Mouse (Mus musculus) forebrain, embryonic 11.5 days (tissue): ENCODE data around the gene Lrrc51. TPM values are rescaled to one million over a fixed set of nuclear protein-coding genes. Genes with fewer than 3 reads are reported as not detected.
A peak's percentile ranks its signal among the peaks of the same experiment; 100 is the strongest.
"Not testable (repeated sequence)": the region's sequence is repeated elsewhere in the genome, so short reads cannot be mapped to it uniquely, and the experiment has no call there.

Experiments
- ATAC-seq: fragments of 200-750 bp; cut with Nextera tagmentation; replicated peaks from 2 replicates; pipeline ENCODE4 v1.8.0; 2017; ENCODE audit warnings: moderate TSS enrichment; ENCODE audit not compliant: low FRiP score
- DNase-seq: peaks from one replicate; pipeline ENCODE4 v3.0.0-alpha.2; 2017; ENCODE audit warnings: low spot score
- H3K27ac ChIP-seq: fragments of 300-500 bp; sonication (generic); 2 replicates; pipeline ENCODE4 v1.5.1; 2014; ENCODE audit warnings: low read depth, low read length
- H3K27me3 ChIP-seq: fragments of 300-500 bp; sonication (generic); 2 replicates; pipeline ENCODE4 v1.6.1; 2014; ENCODE audit warnings: mild to moderate bottlenecking, low read length, mixed read lengths; ENCODE audit not compliant: control insufficient read depth, insufficient read depth
- H3K36me3 ChIP-seq: fragments of 300-500 bp; sonication (generic); 2 replicates; pipeline ENCODE4 v1.6.1; 2014; ENCODE audit warnings: mild to moderate bottlenecking, low read length, moderate library complexity, mixed read lengths; ENCODE audit not compliant: control insufficient read depth, insufficient read depth
- H3K4me1 ChIP-seq: fragments of 300-500 bp; sonication (generic); replicated peaks from 2 replicates; pipeline ENCODE4 v1.6.1; 2014; ENCODE audit warnings: low read length, mixed read lengths; ENCODE audit not compliant: control insufficient read depth, insufficient read depth
- H3K4me2 ChIP-seq: fragments of 300-500 bp; sonication (generic); 2 replicates; pipeline ENCODE4 v1.6.1; 2014; ENCODE audit warnings: low read depth, mild to moderate bottlenecking, low read length, moderate library complexity, mixed read lengths; ENCODE audit not compliant: severe bottlenecking
- H3K4me3 ChIP-seq: fragments of 300-500 bp; sonication (generic); 2 replicates; pipeline ENCODE4 v1.5.1; 2014; ENCODE audit warnings: low read depth, low read length
- H3K9ac ChIP-seq: fragments of 300-500 bp; sonication (generic); 2 replicates; pipeline ENCODE4 v1.6.1; 2014; ENCODE audit warnings: low read length
- H3K9me3 ChIP-seq: fragments of 300-500 bp; sonication (generic); 2 replicates; pipeline ENCODE4 v1.6.1; 2016; ENCODE audit warnings: low read length, mixed read lengths; ENCODE audit not compliant: control insufficient read depth
- WGBS: fragments of 180-500 bp; shearing (Covaris S2); extraction: QIAGEN DNeasy Blood & Tissue Kit; methylation state at CpG from one replicate; pipeline ENCODE4 v1.1.7; 2014; 5-methylcytosine and 5-hydroxymethylcytosine counted together
- polyA plus RNA-seq: library from polyadenylated mRNA; unstranded; fragments of >200 nt; fragmentation: Nextera tagmentation; extraction: Ambion mirVana; gene quantifications from 2 replicates; pipeline ENCODE4 v1.2.1, GENCODE M21; 2014

The Lrrc51 gene
- polyA plus RNA-seq, 1 experiment from 2014 or later, result 8.3 TPM

GRCm38 (mm10) chr7:101935957-101936356, 2.3 kb upstream of the Lrrc51 start:
- ATAC-seq (no peak), DNase-seq (no peak)
- 94% methylated on average over 4 of the region's 4 CpGs for WGBS
- Histone ChIP-seq H3K27ac (no peak overlapping the region), H3K36me3 (no peaks in the 10 kb centered on the region), H3K4me3 (no peak overlapping the region), H3K27me3 (no peaks in the 10 kb centered on the region), H3K9ac (no peak overlapping the region), H3K4me2 (no peak overlapping the region), H3K9me3 (no peaks in the 10 kb centered on the region), H3K4me1 (no peaks in the 10 kb centered on the region; the same call in 1 of the 2 replicates)

- peak overlapping the region; percentile 67 for H3K4me2 ChIP-seq
- WGBS, result 7% methylated on average over 15 of the region's 15 CpGs
- no peak overlapping the region for H3K27ac ChIP-seq
- ATAC-seq, result peak; percentile 53
- peak overlapping the region; percentile 72 for H3K9ac ChIP-seq
- no peaks in the 10 kb centered on the region; the same call in 1 of the 2 replicates for H3K4me1 ChIP-seq
- no peaks in the 10 kb centered on the region for H3K27me3 ChIP-seq
- H3K4me3 ChIP-seq, result peak overlapping the region; percentile 69
- H3K36me3 ChIP-seq, result no peaks in the 10 kb centered on the region
- DNase-seq, result no peak
- H3K9me3 ChIP-seq, result no peaks in the 10 kb centered on the region
These were observed 395 bp downstream of the Lrrc51 start for GRCm38 (mm10) chr7:101933300-101933699.

GRCm38 (mm10) chr7:101932551-101932950, 1.1 kb downstream of the Lrrc51 start:
- Histone ChIP-seq H3K9ac (no peak overlapping the region), H3K4me3 (no peak overlapping the region), H3K36me3 (no peaks in the 10 kb centered on the region), H3K27me3 (no peaks in the 10 kb centered on the region), H3K27ac (no peak overlapping the region), H3K9me3 (no peaks in the 10 kb centered on the region), H3K4me1 (no peaks in the 10 kb centered on the region; the same call in 1 of the 2 replicates), H3K4me2 (peak overlapping the region; percentile 67; the same call in 1 of the 2 replicates)
- no peak for DNase-seq
- ATAC-seq, result no peak
- WGBS, result 93% methylated on average over 1 of the region's 1 CpGs

GRCm38 (mm10) chr7:101928093-101928492, 5.6 kb downstream of the Lrrc51 start:
- Histone ChIP-seq H3K4me1 (no peaks in the 10 kb centered on the region), H3K36me3 (no peaks in the 10 kb centered on the region), H3K9ac (no peak overlapping the region), H3K9me3 (no peaks in the 10 kb centered on the region), H3K4me2 (no peak overlapping the region), H3K27me3 (no peaks in the 10 kb centered on the region), H3K4me3 (no peak overlapping the region), H3K27ac (no peak overlapping the region)
- no peak for ATAC-seq
- DNase-seq, result no peak
- 91% methylated on average over 3 of the region's 3 CpGs for WGBS

GRCm38 (mm10) chr7:101925892-101926291, 7.8 kb downstream of the Lrrc51 start:
- not testable (repeated sequence) for ATAC-seq, H3K27ac ChIP-seq

GRCm38 (mm10) chr7:101918071-101918470, 15.6 kb downstream of the Lrrc51 start:
- Histone ChIP-seq H3K27ac (no peak overlapping the region), H3K9me3 (no peaks in the 10 kb centered on the region), H3K4me2 (no peak overlapping the region), H3K9ac (no peak overlapping the region), H3K27me3 (no peaks in the 10 kb centered on the region), H3K4me1 (no peaks in the 10 kb centered on the region), H3K4me3 (no peak overlapping the region), H3K36me3 (no peaks in the 10 kb centered on the region)
- peak; percentile 75 for ATAC-seq
- DNase-seq, result peak; percentile 79
- WGBS, result 12% methylated on average over 1 of the region's 1 CpGs

More at GRCm38 (mm10) chr7:101925892-101926291, 7.8 kb downstream of the Lrrc51 start:
- not testable (repeated sequence) for H3K9me3 ChIP-seq, H3K4me1 ChIP-seq, H3K4me2 ChIP-seq, H3K36me3 ChIP-seq, H3K27me3 ChIP-seq, H3K4me3 ChIP-seq, H3K9ac ChIP-seq, DNase-seq

- no peak for DNase-seq
- 58% methylated on average over 3 of the region's 3 CpGs for WGBS
- Histone ChIP-seq H3K27ac (no peak overlapping the region), H3K9me3 (no peaks in the 10 kb centered on the region), H3K4me1 (peaks cover under 1% of the 10 kb centered on the region), H3K36me3 (no peaks in the 10 kb centered on the region; the same call in 1 of the 2 replicates), H3K27me3 (no peaks in the 10 kb centered on the region), H3K4me3 (no peak overlapping the region), H3K4me2 (no peak overlapping the region), H3K9ac (no peak overlapping the region)
- no peak for ATAC-seq
These were observed 21.7 kb downstream of the Lrrc51 start for GRCm38 (mm10) chr7:101911982-101912381.

GRCm38 (mm10) chr7:101910138-101910537, 23.6 kb downstream of the Lrrc51 start:
- no peaks in the 10 kb centered on the region for H3K9me3 ChIP-seq
- no peak overlapping the region for H3K4me3 ChIP-seq
- H3K27ac ChIP-seq, result no peak overlapping the region
- no peak for ATAC-seq
- H3K4me2 ChIP-seq, result no peak overlapping the region
- peaks cover 8% of the 10 kb centered on the region for H3K4me1 ChIP-seq
- WGBS, result 88% methylated on average over 4 of the region's 4 CpGs
- DNase-seq, result no peak
- no peaks in the 10 kb centered on the region for H3K27me3 ChIP-seq
- H3K36me3 ChIP-seq, result no peaks in the 10 kb centered on the region; the same call in 1 of the 2 replicates
- H3K9ac ChIP-seq, result no peak overlapping the region

- 83% methylated on average over 4 of the region's 4 CpGs for WGBS
- ATAC-seq (no peak), DNase-seq (no peak)
- Histone ChIP-seq H3K4me1 (peaks cover 8% of the 10 kb centered on the region), H3K9me3 (no peaks in the 10 kb centered on the region), H3K4me3 (no peak overlapping the region), H3K27ac (no peak overlapping the region), H3K27me3 (no peaks in the 10 kb centered on the region), H3K9ac (no peak overlapping the region), H3K36me3 (no peaks in the 10 kb centered on the region; the same call in 1 of the 2 replicates), H3K4me2 (no peak overlapping the region)
These were observed 25.3 kb downstream of the Lrrc51 start for GRCm38 (mm10) chr7:101908367-101908766.
